Mouse (Mus musculus) lung, embryonic 15.5 days (tissue): ENCODE data around the gene Ppt2. TPM values are rescaled to one million over a fixed set of nuclear protein-coding genes. Genes with fewer than 3 reads are reported as not detected.

Source experiments
- ATAC-seq: fragments of 200-750 bp; cut with Nextera tagmentation; 2 replicates; pipeline ENCODE4 v1.8.0; 2017; ENCODE audit warnings: moderate number of reproducible peaks, borderline replicate concordance; ENCODE audit not compliant: low FRiP score, low TSS enrichment; ENCODE audit errors: extremely low read depth
- H3K27ac ChIP-seq: fragments of 300-500 bp; sonication (generic); 2 replicates; pipeline ENCODE4 v1.5.1; 2015; ENCODE audit warnings: moderate library complexity, mild to moderate bottlenecking, inconsistent platforms
- H3K27me3 ChIP-seq: fragments of 300-500 bp; sonication (generic); 2 replicates; pipeline ENCODE4 v1.6.1; 2015; ENCODE audit warnings: inconsistent platforms
- H3K36me3 ChIP-seq: fragments of 300-500 bp; sonication (generic); 2 replicates; pipeline ENCODE4 v1.6.1; 2015; ENCODE audit warnings: inconsistent platforms
- H3K4me1 ChIP-seq: fragments of 300-500 bp; sonication (generic); 2 replicates; pipeline ENCODE4 v1.6.1; 2015; ENCODE audit warnings: inconsistent platforms
- H3K4me2 ChIP-seq: fragments of 300-500 bp; sonication (generic); 2 replicates; pipeline ENCODE4 v1.6.1; 2015; ENCODE audit warnings: inconsistent platforms, mild to moderate bottlenecking, moderate library complexity
- H3K4me3 ChIP-seq: fragments of 300-500 bp; sonication (generic); 2 replicates; pipeline ENCODE4 v1.5.1; 2015; ENCODE audit warnings: mild to moderate bottlenecking, inconsistent platforms
- H3K9ac ChIP-seq: fragments of 300-500 bp; sonication (generic); 2 replicates; pipeline ENCODE4 v1.6.1; 2015; ENCODE audit warnings: inconsistent platforms
- H3K9me3 ChIP-seq: fragments of 300-500 bp; sonication (generic); 2 replicates; pipeline ENCODE4 v1.6.1; 2016; ENCODE audit warnings: inconsistent platforms
- WGBS: fragments of 180-500 bp; shearing (Covaris S2); methylation state at CpG from one replicate; pipeline ENCODE4 v1.1.7; 2015; 5-methylcytosine and 5-hydroxymethylcytosine counted together
- polyA plus RNA-seq: library from polyadenylated mRNA; unstranded; fragments of >200 nt; fragmentation: Nextera tagmentation; extraction: Ambion mirVana; gene quantifications from 2 replicates; pipeline ENCODE4 v1.2.1, GENCODE M21; 2015

The Ppt2 gene
- polyA plus RNA-seq, 1 experiment from 2014 or later = 21.0 TPM

DNA sequence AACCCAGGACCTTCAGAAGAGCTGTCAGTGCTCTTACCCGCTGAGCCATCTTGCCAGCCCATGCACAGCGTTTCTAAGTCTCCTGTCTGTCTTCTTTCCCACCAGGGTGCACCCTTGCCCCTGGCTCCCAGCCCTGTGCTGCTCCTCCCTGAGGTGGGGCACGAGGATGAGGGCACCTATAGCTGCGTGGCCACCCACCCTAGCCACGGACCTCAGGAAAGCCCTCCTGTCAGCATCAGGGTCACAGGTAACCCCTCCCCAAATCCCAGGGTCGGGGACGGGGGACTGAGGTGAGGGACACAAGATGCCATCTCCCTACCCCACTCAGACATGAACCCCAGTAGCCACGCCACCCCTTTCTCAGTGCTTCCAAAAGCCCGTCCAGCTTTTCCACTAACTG, 28.4 kb downstream of the Ppt2 start:
- Histone ChIP-seq H3K4me1 (peaks cover 60% of the 10 kb centered on the region), H3K27ac (no peak overlapping the region), H3K9me3 (no peaks in the 10 kb centered on the region), H3K36me3 (peaks cover 30% of the 10 kb centered on the region), H3K4me3 (no peak overlapping the region), H3K27me3 (no peaks in the 10 kb centered on the region), H3K9ac (no peak overlapping the region), H3K4me2 (peak overlapping the region; percentile 49; the same call in 1 of the 2 replicates)
- 73% methylated on average over 9 of the region's 9 CpGs for WGBS
- ATAC-seq = no peak

DNA sequence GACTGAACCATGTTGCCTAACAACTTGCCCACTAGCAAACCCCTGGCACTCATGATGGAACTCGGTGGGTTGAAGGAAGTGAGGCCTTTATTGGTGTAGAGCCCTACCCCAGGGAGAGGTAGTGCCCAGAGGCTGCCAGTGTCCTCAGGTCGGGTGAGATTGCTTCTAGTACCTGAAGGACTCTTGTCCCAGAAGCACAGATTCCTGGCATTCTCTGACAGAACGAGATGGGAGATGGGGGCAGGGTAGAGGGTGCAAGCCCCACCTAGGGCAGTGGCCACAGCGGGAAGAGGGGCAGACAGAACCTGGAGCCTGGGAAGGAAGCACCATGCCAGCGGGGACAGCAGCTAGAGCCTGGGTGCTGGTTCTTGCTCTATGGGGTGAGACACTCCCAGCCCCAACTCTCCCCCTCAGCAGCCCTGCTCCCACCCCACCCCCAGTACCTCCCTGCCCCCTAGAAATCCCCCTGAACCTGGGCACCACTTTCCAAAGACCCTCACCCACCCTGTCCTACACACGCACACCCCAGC, 30.7 kb downstream of the Ppt2 start, which contains the start of gene Ager:
Gene Ager, plus strand, starts transcription at position 297 of the 530 bp plus-strand sequence.
- Histone ChIP-seq H3K4me2 (peak within 1 kb of the TSS; percentile 49), H3K27me3 (no peaks in the 10 kb centered on the region), H3K4me3 (peak within 1 kb of the TSS; percentile 31), H3K4me1 (peaks cover 70% of the 10 kb centered on the region), H3K27ac (peak within 1 kb of the TSS; percentile 56), H3K9ac (peak within 1 kb of the TSS; percentile 27; the same call in 1 of the 2 replicates), H3K36me3 (peaks cover 39% of the 10 kb centered on the region), H3K9me3 (no peaks in the 10 kb centered on the region)
- ATAC-seq = peak; percentile 56; the same call in 1 of the 2 replicates
- 8% methylated on average over 6 of the region's 6 CpGs for WGBS

DNA sequence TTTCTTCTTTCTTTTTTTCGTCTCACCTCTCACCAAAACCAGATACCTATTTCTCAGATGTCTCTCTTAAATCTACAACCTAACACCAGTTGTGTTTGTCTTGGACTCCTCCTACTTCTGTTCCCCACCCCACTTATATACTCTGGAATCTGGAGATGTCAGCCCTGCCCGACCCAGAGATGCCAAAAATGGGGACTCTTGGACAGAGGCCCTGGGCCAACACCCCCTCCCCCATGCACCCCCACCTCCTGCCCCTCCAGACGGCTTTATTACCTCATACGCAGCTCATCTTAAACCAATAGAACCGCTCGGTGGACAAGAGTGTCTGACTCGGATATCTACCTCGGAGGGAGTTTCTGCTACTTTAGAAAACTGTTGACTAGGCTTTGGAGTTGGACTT, 32.2 kb downstream of the Ppt2 start:
- Histone ChIP-seq H3K36me3 (peaks cover 34% of the 10 kb centered on the region), H3K27ac (peak overlapping the region; percentile 56), H3K4me1 (peaks cover 68% of the 10 kb centered on the region), H3K27me3 (no peaks in the 10 kb centered on the region), H3K4me3 (no peak overlapping the region), H3K9me3 (no peaks in the 10 kb centered on the region), H3K4me2 (no peak overlapping the region), H3K9ac (no peak overlapping the region)
- ATAC-seq = no peak
- 39% methylated on average over 8 of the region's 8 CpGs for WGBS

DNA sequence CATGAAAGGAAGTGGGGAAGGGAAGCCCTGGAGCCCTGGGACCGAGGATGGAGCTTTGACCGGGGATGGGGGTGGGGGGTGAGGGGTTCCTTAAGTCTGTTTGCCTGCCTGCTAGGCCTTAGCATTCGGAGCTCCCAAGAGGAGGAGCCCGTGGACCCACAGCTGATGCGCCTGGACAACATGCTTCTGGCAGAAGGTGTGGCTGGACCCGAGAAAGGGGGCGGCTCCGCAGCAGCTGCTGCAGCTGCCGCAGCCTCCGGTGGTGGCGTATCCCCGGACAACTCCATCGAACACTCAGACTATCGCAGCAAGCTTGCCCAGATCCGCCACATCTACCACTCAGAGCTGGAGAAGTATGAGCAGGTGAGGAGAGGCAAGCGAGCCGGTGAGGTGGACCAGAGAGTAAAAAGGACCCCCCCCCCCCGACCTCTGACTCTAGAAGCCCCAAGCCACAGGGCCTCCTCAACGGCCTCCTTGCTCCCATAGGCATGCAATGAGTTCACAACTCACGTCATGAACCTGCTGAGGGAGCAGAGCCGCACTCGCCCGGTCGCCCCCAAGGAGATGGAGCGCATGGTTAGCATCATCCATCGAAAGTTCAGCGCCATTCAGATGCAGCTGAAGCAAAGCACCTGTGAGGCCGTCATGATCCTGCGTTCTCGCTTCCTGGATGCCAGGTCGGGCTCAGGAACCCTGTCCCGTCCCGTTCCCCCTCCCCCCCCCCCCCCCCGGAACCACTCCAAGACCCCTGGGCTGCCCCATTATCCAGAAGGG, 34.4 kb downstream of the Ppt2 start:
- 38% methylated on average over 34 of the region's 34 CpGs for WGBS
- peaks cover 80% of the 10 kb centered on the region for H3K4me1 ChIP-seq
- peak overlapping the region; percentile 93 for H3K9ac ChIP-seq
- no peaks in the 10 kb centered on the region for H3K9me3 ChIP-seq
- H3K36me3 ChIP-seq = peaks cover 23% of the 10 kb centered on the region
- no peaks in the 10 kb centered on the region for H3K27me3 ChIP-seq
- H3K4me2 ChIP-seq = peak overlapping the region; percentile 96
- no peak for ATAC-seq
- H3K27ac ChIP-seq = peak overlapping the region; percentile 96
- peak overlapping the region; percentile 87 for H3K4me3 ChIP-seq

DNA sequence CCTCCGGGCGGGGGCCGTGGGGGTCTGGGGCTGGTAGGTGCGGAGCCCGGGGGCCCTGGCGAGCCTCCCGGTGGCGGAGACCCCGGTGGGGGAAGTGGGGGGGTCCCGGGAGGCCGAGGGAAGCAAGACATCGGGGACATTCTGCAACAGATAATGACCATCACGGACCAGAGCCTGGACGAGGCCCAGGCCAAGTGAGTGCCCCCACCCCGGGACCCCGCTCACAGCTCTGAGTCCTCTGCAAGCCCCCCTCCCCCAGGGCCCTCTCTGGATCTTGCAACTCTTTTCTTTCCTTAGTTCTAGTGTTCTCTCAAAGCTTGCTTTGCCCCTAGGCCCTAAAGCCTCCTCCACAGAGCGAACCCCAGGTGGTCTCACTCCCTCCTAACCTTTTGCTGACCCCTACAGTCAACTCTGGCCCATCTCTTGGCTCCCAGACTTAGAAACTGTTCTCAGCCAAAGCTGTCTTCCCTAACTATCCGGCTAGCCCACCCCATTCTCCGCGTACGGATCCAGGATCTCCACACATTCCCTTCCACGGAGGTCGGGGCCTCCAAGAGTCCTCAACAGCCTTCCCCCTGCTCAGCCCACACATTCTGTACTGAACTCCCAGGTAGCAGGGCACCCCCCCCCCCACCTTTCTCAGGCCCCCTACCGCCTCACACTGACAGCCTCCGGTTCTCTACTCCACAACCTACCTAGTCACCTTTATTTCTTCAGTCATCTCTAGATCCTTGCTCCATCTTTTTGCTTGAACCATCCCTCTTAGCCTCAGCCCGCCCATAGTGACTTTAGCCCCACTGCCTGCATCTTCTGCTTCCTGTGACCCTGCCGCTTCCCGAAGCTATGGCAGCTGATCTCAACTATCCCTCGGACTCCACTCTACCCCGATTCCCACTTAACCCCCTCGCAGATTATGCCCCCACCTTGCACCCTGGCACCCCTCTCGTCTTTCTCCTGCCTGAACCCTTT, 35.4 kb downstream of the Ppt2 start:
- 1% methylated on average over 32 of the region's 32 CpGs for WGBS
- Histone ChIP-seq H3K4me1 (peaks cover 81% of the 10 kb centered on the region), H3K27me3 (no peaks in the 10 kb centered on the region), H3K9me3 (no peaks in the 10 kb centered on the region), H3K27ac (peak overlapping the region; percentile 96), H3K36me3 (peaks cover 23% of the 10 kb centered on the region), H3K4me3 (peak overlapping the region; percentile 87), H3K9ac (peak overlapping the region; percentile 93), H3K4me2 (peak overlapping the region; percentile 96)
- no peak for ATAC-seq

DNA sequence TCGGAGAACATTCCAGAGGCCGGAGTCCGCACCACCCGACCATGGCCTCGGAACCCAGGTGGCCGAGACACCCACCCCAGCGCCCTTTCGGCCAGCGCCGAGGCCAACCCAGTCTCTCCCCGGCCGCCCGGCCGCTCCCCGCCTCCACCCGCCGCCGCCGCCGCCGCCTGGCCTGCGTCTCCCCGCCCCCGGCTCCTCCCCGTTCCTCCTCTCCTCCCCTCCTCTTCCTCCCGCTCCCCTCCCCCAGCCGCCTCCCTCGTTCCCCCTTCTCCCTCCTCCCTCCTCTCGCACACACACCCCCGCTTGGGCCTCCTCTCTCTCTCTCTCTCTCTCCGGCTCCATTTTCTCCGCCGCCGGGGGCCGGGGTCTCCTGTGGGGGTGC, 36.3 kb downstream of the Ppt2 start:
- no peaks in the 10 kb centered on the region for H3K27me3 ChIP-seq
- peaks cover 76% of the 10 kb centered on the region for H3K4me1 ChIP-seq
- peak overlapping the region; percentile 93 for H3K9ac ChIP-seq
- H3K36me3 ChIP-seq = peaks cover 23% of the 10 kb centered on the region
- peak overlapping the region; percentile 96 for H3K4me2 ChIP-seq
- ATAC-seq = peak; percentile 53
- under 1% methylated on average over 25 of the region's 35 CpGs for WGBS
- peak overlapping the region; percentile 96 for H3K27ac ChIP-seq
- no peaks in the 10 kb centered on the region for H3K9me3 ChIP-seq
- H3K4me3 ChIP-seq = peak overlapping the region; percentile 87

DNA sequence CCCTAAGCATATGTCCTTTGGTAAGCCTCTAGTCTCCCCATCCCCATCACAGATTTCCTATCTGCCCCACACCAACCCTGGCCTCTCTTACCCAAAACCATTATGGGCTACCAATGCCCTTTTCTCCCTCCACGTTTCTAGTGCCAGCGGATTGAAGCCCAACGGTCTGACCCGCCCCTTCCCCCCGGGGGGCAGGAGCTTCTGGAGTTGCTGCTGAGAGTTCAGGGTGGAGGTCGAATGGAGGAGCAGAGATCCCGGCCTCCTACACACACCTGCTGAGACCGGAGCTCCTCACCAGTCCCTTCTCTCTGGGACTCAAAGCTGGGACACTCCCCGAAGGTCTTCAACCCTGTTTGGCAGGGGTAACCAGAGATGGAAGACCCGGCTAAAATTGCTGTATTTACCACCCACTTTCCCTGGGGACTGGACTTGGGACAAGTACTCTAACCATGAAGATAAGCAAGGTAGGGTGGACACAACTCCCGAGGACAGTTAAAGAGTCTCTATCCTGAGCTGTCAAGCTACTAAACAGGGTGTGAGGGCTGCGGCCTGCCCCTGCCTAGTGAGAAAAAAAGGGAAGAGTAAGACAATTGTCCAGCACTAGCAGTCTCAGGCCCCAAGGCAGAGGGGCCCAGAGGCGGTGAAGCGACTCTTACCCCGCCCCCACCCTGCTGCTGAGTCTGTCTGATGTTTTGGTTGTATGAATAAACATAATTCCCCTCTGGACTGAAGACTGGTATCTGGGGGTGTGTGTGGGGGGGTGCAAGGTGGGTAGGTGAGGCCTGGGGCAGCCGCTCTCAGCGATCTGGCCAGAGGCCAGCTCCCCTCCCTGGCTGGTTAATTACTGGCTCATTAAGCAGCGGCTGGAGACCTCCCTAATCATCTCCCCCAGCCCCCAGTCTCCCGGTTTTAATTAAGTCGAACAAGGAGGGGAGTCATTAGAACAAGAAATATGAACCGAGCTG, 37.0 kb downstream of the Ppt2 start, which contains the start of gene Pbx2:
Gene Pbx2, plus strand, starts transcription at position 238 of the 965 bp plus-strand sequence.
- Histone ChIP-seq H3K4me3 (peak within 1 kb of the TSS; percentile 87), H3K9me3 (no peaks in the 10 kb centered on the region), H3K36me3 (peaks cover 21% of the 10 kb centered on the region), H3K27ac (peak within 1 kb of the TSS; percentile 96), H3K27me3 (no peaks in the 10 kb centered on the region), H3K9ac (peak within 1 kb of the TSS; percentile 93), H3K4me2 (peak within 1 kb of the TSS; percentile 96), H3K4me1 (peaks cover 74% of the 10 kb centered on the region)
- ATAC-seq = 0 out of 2 replicates have a peak, but pooled peaks have one; percentile 2
- 5% methylated on average over 21 of the region's 21 CpGs for WGBS

DNA sequence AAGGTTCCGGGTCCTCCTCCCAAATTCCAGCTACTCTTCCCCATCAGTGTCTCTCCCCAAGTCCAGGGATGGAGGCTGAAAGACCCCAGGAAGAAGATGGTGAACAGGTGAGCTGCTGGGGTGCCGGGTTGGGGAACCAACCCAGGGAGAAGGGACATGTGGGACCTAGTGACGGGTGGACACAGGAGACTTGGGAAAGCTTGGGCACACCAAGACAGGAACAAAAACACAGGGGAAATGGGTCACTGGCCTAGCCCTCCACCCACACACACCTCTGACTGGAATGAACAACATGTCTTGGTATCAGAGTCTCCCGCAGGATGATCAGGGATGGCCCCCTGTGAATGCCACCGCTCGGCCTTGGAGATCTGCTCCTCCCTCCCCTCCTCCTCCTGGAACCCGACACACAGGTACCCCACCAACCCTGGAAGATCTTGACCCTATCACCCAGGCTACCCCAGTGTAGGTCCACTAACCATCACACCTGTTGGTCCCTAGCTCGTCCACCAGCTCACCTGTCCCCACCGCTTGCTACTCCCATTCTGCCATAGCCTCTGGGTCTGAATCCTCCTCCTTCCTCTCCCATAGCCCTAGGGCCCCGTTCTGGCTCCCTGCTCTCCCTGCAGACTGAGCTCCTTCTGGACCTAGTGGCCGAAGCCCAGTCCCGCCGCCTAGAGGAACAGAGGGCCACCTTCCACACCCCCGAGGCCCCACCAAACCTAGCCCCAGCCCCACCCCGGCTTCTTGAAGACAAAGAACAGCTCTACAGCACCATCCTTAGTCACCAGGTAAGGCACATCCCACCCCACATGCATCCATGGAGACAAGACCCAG, 37.9 kb downstream of the Ppt2 start:
- peak overlapping the region; percentile 19 for H3K4me3 ChIP-seq
- peak overlapping the region; percentile 96 for H3K27ac ChIP-seq
- no peaks in the 10 kb centered on the region for H3K27me3 ChIP-seq
- H3K36me3 ChIP-seq = peaks cover 14% of the 10 kb centered on the region
- peak overlapping the region; percentile 29 for H3K9ac ChIP-seq
- ATAC-seq = no peak
- H3K4me1 ChIP-seq = peaks cover 73% of the 10 kb centered on the region
- peak overlapping the region; percentile 96 for H3K4me2 ChIP-seq
- no peaks in the 10 kb centered on the region for H3K9me3 ChIP-seq
- 68% methylated on average over 15 of the region's 15 CpGs for WGBS

DNA sequence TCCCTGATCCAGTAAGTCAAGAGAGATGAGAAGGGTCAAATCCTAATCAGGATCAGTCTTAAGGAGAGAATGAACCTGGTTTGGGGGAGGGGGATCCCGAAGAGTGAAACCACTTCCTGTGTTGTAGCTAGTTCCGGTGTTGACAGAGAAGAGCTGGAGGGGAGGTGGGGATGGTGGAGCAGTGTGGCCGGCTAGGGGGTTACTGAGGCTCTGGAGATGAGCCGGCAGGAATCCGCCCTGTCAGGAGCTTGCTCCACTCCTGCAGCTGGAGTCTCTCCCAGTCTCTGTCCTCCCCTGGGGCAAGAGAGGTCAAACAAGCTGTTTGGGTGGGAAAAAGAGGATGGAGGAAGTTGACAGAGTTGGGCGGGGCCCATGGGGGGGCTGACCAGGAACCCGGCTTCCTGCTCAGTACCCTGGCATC, 38.6 kb downstream of the Ppt2 start, which contains the start of gene Gpsm3:
Gene Gpsm3, plus strand, starts transcription at position 126 of the 421 bp plus-strand sequence.
- H3K4me1 ChIP-seq = peaks cover 67% of the 10 kb centered on the region
- peak within 1 kb of the TSS; percentile 19 for H3K4me3 ChIP-seq

DNA sequence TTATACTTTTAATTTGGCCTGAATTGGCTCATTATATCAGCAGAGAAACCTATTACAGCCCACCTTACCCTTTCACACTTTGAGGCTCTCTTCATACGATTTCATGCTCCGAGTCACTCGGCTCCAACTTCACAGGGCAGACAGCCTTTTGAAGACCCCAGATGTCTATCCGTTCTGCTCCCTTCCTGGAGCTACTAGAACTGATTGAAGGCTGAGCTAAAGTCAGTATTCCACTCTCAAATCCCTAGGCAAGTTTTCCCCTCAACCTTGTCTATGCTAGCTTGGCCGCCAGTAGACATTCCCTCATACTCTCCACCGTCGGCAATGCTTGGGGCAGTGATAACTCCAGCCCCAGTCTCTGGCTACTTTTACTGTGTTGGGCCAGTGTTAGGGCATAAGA, 39.1 kb downstream of the Ppt2 start:
- no peaks in the 10 kb centered on the region for H3K27me3 ChIP-seq
- H3K9me3 ChIP-seq = no peaks in the 10 kb centered on the region
- ATAC-seq = no peak
- H3K4me3 ChIP-seq = peak overlapping the region; percentile 19
- no peak overlapping the region for H3K9ac ChIP-seq
- 0 out of 2 replicates have a peak, but pooled peaks cover 2% of the 10 kb centered on the region for H3K36me3 ChIP-seq
- peak overlapping the region; percentile 96 for H3K4me2 ChIP-seq
- peak overlapping the region; percentile 96 for H3K27ac ChIP-seq
- H3K4me1 ChIP-seq = peaks cover 62% of the 10 kb centered on the region
- WGBS = 37% methylated on average over 7 of the region's 7 CpGs

More for the DNA sequence above, 38.6 kb downstream of the Ppt2 start, which contains the start of gene Gpsm3:
- Histone ChIP-seq H3K9ac (peak within 1 kb of the TSS; percentile 98), H3K4me2 (peak within 1 kb of the TSS; percentile 96), H3K27ac (peak within 1 kb of the TSS; percentile 96), H3K9me3 (no peaks in the 10 kb centered on the region), H3K36me3 (peaks cover 7% of the 10 kb centered on the region), H3K27me3 (no peaks in the 10 kb centered on the region)
- ATAC-seq = no peak
- WGBS = under 1% methylated on average over 7 of the region's 7 CpGs
